Mouse (Mus musculus) inflammation-experienced regulatory T-cells, adult 6 months (primary cell): ENCODE results near the gene Plagl1. TPM values are rescaled to one million over a fixed set of nuclear protein-coding genes. Genes with fewer than 3 reads are reported as not detected.
"Not testable (repeated sequence)": the region's sequence is repeated elsewhere in the genome, so short reads cannot be mapped to it uniquely, and the experiment has no call there.

Experiments
- ATAC-seq: one replicate; pipeline ENCODE4 v1.8.0; 2017
- polyA plus RNA-seq, 3 experiments: library from polyadenylated mRNA; unstranded; fragments of 100-300 nt; shearing (Covaris generic); gene quantifications; one replicate each; pipeline ENCODE4 v1.2.1; 2017

The Plagl1 gene
- polyA plus RNA-seq: 1 to 10 TPM in 2 of 3 experiments, under 1 TPM in 1; 0.25 to 2.8 (median 2.2) TPM

GRCm38 (mm10) chr10:13060021-13060668 is at the start of gene Plagl1:
Plagl1 (plus strand) TSS chr10:13060504.
- ATAC-seq: peak; percentile 60

GRCm38 (mm10) chr10:13014026-13014425 is 46.3 kb upstream of the Plagl1 start:
- no peak for ATAC-seq

DNA sequence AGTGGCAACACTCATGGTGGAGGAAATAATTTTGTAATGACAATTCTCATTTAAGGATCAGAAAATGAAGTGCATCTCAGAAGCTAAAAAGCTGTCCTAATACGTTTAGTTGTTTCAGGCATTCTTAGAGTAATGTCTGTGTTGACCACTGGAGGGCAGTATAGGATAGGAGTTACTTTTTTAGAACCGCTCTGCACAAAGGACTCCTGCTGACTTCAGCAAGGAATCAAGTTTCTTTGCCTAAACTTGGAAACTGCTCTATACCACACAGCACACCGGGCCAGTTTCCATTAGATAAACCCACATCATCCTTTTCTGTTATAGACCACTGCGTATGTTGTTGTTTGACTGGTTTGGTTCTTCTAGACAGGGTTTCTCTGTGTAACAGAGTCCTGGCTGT is 43.7 kb upstream of the Plagl1 start:
- peak; percentile 90 for ATAC-seq

GRCm38 (mm10) chr10:13018510-13018909 is 41.8 kb upstream of the Plagl1 start:
- no peak for ATAC-seq

DNA sequence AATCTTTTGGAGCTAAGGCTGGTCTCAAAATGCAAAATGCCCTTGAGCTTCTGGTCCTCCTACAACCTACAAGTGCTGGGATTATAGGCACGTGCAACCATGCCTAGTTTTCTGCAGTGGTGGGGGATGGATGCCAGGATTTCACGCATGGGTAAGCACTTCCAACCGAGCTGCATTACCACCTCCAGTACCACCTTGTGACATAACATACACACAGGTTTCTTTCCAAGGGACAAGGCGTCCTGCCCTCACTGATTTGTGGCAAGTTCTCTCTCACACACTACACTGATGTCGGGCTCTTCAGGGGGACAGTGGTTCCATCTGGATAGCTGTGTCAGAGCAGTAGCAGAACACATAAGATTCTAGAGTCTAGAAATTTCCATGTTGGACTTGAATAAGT is 41.3 kb upstream of the Plagl1 start:
- ATAC-seq: no peak

DNA sequence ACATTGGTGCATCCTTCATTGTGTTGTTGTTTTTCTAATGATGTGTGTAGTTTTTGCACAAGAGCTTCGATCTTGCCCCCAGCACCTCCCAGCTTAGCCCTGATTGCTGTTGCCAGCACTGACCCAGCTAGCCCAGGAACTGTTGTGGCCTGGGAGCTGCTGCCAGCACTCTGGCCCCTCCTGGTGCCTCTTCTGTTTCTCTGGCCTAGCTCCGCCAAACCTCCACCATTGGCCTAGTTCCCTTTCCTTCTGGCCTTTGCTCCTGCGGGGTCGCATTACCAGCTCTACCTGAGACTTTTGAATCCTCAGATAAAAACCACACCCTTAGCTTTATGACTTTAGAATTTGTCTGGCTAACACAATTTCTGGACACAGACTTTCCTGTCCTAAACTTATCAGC is 38.2 kb upstream of the Plagl1 start:
- ATAC-seq: no peak

GRCm38 (mm10) chr10:13023985-13024384 is 36.3 kb upstream of the Plagl1 start:
- ATAC-seq: not testable (repeated sequence)

GRCm38 (mm10) chr10:13027702-13028101 is 32.6 kb upstream of the Plagl1 start:
- ATAC-seq: no peak

GRCm38 (mm10) chr10:13028215-13028614 is 32.1 kb upstream of the Plagl1 start:
- no peak for ATAC-seq

- no peak for ATAC-seq
These were observed 30.9 kb upstream of the Plagl1 start for GRCm38 (mm10) chr10:13029416-13029815.

DNA sequence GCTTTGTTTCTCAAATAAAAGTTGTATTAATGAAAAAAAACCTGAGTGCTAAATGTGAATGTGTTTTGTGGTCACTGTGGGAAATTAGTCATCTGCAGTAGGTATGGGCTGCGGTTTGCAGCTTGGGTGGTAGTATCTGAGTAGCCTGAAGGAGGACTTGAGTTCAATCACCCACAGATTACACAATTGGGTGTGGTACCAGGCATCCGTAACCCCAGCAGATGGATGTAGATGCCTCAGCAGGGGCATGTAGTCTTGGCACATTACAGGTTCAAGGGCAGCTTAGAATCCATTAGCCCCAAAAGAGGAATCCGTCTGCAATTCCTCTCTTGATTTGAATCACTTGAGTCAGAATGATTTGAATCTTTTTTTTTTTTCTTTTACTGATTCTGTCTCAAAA is 25.0 kb upstream of the Plagl1 start:
- ATAC-seq: no peak

- ATAC-seq: no peak
These were observed 20.6 kb upstream of the Plagl1 start for GRCm38 (mm10) chr10:13039637-13040174.

DNA sequence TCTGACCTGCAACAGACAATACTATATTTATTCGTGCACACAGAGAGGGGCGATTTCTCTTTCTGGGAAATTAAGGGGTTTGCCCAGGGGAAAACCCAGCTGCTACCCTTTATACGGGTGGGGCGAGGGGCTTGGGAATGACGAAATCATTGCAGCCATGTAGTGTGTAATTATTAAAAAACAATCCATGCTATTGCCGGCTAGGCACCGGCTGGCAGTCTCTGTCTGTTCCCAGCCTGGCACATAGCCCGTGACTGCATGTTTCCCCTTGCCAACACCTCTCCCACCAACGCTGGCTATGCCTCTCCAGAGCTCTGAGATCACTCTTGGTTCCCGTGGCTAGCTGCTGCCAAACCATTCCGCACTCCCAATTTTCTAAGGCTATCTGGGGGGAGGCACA is 15.6 kb upstream of the Plagl1 start:
- no peak for ATAC-seq

DNA sequence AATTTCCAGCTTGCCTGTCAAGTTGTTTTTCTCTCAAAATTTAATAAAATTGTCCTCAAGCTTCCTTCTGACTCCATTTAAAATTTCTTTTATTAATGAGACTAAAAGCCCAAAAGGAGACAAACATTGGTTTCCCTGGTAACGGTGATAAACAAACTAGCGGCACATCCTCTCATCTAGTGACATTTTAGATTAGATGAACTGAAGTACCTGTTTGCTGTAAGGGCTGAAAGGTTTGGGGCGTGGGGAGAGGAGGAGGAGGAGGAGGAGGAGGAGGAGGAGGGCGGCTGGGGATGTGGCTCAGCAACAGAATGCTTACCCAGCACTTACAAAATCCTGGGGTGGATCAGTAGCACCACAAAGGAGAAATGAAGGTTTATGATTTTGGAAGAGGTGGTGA is 12.5 kb upstream of the Plagl1 start:
- peak; percentile 74 for ATAC-seq

DNA sequence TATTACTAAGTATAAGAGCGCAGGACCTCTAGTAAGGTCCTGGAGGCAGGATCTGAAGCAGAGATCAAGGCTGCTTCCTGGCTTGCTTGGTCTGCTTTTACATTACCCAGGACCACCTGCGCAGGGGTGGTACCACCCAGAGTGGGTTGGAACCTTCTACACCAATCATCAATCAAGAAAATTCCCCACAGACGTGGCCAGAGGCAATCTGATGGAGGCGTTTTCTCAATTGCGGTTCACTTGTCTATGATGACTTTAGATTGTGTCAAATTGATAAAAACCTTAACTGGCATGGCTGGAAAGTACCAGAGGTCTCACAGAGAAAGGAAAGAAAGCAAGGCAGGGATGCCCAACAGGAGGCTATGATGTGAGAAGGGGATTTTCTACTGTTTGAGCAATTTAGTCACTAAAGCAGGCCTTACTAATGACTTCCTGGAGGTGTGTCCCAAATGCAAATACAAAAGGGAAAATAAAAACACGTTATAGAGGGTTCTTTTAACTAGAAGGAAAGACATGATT is 3.4 kb upstream of the Plagl1 start:
- peak; percentile 64 for ATAC-seq

- no peak for ATAC-seq
These were observed 742 bp downstream of the Plagl1 start for GRCm38 (mm10) chr10:13060821-13061671.

GRCm38 (mm10) chr10:13062373-13062772 is 2.1 kb downstream of the Plagl1 start:
- ATAC-seq: peak; percentile 40

GRCm38 (mm10) chr10:13063457-13063856 is 3.2 kb downstream of the Plagl1 start:
- ATAC-seq: no peak

DNA sequence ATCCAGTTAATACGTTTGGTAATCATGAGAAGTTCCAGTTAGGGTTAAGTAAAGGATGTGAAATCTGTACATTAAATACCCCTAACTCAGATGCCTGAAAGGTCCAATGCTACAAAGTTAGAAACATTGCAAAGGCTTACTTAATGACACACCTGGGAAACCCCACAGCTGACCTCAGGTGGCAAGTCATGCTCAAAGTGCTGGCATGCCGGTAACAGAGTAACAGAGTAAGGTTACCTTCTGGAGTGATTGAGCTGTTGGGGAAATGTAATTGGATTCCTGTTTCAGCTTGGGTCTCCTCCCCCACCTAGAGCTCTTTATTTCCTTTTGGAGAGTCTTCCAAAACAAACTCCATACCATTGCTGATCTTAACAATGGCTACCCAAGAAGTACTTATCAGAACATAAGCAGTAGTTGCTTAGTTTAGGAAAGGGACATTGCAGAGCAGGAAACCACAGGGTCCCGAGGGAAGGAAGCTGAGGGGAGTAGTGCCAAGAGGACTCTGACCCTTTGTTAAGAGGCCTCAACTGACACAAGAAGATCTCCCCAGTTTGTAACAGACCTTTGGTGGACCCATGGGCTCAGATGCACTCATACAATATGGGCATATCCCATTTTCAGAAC is 4.9 kb downstream of the Plagl1 start:
- ATAC-seq: no peak

DNA sequence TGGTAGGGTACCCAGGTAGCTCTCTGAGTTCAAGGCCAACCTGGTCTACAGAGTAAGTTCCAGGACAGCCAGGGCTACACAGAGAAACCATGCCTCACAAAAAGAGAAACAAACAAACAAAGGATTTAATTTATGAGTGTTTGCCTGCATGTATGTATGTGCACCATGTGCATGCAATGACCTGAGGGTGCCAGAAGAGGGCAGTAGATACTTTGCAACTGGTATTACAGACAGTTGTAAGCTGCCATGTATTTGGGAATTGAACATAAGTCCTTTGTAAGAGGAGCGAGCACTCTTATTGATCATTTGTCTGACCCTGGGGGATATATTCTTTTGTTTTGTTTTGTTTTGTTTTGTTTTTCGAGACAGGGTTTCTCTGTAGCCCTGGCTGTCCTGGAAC is 10.7 kb downstream of the Plagl1 start:
- no peak for ATAC-seq

GRCm38 (mm10) chr10:13076807-13077532 is 16.7 kb downstream of the Plagl1 start:
- ATAC-seq: no peak

DNA sequence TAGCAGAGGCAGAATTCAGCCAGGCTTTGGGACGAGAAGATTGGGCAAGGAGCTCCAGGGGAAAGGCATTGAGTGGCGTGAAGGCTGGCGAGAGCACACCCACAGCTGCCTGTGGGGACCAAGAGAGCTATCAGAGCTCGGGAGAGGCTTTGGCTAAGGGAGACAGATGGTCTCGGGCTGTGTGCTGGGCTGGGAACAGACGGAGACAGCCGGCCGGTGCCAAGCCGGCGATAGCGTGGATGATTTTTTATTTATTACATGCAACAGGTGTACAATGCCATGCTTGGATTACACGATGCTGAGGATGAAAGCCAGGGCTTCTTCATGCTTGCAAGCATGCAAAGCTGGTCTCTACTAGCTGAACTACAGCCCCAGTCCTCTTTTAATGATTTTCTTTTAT is 22.2 kb downstream of the Plagl1 start:
- ATAC-seq: no peak
